Mouse (Mus musculus) thymus, postnatal 36 days (tissue): ENCODE measurements at regions not wholly inside any gene's neighbourhood (a gene's known extent, or its start where the extent isn't known, plus 50 kb on each side); places are given as distances from the start of the nearest gene placed in this dataset.
A peak's percentile ranks its signal among the peaks of the same experiment; 100 is the strongest.
"Not testable (repeated sequence)": the region's sequence is repeated elsewhere in the genome, so short reads cannot be mapped to it uniquely, and the experiment has no call there.

Experiments
- DNase-seq, 2 experiments: peaks; one replicate each; pipeline ENCODE4 v3.0.0; 2022; ENCODE audit warnings: mixed read lengths in 2 of 2

DNA sequence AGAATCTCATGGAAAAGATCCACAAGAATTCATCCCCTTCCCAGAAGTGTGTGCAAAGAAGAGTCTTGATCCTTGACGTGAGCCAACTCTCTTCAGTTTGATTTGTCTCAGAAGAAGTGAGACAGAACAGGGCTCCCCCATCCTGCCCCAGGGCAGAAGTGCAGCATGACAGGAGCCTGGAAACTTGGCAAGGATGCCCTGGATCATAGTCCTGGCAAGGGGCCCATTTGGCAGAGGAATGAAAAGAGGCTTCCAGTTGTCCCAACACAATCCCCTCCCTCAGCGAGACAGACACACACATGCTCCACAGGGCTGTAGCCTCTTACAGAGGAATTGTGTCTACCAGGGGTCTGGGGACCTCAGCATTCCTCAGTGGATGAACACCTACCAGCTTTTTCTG, 102.7 kb downstream of the Ptpn20 start:
- no peak for DNase-seq

DNA sequence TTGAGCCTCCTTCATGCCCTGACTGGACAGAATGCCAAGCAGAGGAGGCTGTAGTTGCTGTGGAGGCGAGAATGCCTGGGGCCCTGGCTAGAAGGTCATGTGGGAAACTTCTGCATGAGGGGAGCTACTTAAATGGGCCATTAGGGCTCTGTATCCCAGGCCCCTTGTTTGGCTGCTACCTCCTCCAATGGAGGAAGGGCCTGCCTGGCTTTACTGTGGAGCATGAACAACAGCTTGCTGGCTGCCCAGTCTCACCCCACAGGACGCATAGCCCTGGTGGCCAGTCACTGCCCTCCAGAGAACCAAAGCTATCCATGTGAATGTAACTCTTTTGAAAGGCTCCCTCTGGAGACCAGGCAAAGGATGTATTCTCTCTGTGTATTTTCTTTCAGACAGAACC, 105.2 kb downstream of the Ptpn20 start:
- no peak for DNase-seq

DNA sequence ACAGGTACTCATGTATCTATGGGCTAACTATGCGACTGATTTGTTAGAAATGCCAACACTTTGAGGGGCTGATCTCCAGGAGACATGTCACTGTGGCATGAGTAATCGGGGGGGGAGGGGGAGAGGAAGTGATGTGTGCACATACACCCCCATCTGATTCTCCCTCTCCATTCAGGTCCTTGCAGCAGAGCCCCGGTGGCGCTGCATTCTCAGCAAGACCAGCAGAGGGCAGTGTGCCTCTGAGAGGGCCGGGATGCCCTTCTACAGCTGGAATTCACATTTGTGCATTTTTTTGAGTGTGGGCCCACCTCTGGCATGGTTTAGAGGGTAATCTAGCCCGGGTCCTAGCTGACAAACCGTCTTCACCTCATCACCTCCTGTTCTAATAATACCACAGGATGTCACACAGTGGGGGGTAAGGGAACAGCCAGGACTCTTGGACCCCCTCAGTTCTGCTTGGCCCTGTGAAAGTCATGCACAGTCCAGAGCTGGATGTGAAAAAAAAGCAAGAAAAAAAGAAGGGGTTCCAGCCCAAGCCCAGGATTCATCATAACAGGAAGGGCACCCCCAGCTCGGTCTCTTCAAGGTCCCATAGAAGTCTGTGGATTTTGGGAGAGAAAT, 106.5 kb downstream of the Ptpn20 start:
- peak; percentile 14 to 15 for DNase-seq

DNA sequence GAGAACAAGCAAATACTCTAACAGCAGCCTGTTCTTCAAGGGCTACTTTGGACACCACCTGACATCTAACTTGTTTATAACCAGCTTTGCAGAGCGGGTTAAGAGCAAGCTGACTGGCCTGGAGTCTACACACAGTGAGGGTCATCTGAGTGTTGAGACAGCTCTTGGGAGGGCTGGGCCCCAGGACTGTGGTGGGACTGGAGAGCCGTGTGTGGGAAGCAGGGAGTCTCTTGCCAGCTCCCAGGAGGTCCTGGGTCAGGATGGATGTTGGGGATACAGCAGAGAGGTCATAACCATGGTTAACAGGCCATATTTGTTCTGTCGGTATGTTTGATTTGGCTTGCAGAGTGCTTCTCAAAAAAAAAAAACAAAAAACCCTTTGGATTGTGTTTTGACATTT, 107.8 kb downstream of the Ptpn20 start:
- DNase-seq: no peak

DNA sequence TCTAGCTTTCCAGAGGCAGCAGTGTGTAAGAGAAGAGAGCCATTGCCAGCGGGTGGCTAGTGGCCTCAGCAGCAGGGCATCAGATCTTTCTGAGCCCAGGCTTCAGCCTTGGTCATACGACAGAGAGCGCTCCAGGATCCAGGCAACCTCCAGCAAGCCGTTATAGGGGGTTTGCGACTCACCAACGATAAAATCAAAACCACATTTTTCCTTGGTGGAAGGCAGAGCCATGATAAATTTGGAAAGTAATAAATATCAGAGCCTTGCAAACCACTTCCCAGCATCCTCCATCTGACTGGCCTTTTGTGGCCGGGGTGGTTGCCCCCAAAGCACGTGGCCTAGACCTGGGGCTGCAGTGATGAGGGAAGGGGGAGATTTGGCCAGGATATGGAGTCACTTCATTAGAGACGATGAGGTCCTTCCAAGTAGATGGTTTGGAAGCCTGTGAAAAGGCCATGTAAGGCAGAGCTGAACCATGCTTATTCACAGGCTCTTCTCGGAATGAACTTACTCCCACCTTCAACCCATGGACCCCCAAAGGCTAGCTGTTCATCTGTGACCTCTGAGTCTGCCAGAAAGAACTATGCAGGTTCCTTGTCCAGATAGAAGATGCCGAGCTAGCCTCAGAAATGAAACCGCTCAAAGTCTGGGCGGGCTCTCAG, 110.9 kb downstream of the Ptpn20 start:
- DNase-seq: no peak

DNA sequence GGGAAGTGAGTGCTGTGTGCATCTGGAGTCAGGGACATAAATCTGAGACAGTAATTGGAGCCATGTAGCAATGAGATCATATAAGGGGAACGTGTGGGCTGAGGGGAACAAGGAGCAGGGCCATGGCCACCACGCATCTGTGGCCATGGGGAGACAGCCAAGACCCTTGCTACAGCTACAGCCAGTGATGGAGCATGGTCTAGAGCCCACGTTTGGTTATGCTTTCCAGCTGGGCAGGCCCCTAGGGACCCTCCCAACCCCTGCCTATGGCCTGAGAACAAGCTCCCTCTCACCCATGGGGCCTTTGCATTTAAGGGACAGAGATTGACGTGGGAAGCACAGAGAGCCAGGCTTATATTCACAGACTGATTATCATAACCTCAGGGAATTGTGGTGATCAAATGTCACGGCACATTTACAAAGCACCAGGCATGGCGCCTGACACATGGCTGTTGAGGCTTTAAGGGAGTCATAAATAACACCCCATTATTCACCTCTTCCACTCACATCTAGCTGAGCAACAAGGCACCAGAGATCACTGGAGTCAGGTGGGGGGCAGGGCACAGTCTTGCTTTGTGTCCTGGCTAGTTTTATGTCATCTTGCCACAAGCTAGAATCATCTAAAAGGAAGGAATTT, 118.8 kb downstream of the Ptpn20 start:
- no peak for DNase-seq

DNA sequence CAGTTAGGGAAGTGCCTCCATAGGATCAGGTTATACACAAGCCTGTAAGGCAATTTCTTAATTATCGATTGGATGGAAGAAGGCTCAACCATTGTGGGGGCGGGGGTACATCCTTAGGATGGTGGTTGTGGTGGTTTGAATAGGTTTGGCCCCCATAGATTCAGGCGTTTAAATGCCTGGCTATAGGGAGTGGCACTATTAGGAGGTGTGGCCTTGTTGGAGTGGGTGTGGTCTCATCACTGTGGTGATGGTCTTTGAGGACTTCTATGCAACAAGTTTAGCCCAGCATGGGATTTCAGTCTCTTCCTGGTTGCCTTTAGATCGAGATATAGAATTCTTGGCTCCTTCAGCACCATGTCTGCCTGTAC, 119.3 kb downstream of the Ptpn20 start:
- no peak for DNase-seq

DNA sequence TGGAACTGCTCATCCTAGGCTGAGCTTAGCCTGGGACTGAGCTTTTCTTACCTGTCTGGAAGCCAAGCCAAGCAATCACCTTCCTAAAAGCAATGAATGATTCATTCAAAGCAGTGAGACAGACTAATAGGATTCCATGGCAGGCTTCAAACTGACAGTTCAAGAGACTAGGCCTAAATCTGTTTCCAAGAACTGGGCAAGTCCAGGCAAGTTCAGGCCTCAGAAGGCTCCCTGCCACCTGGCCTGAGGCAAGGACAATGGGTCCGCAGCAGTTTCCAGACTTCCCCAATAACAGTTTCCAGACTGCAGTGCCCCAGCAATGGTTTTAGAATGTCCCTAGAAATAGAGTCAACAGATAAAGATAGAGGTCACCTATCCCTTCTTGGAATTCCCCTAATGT, 123.5 kb downstream of the Ptpn20 start:
- no peak for DNase-seq

DNA sequence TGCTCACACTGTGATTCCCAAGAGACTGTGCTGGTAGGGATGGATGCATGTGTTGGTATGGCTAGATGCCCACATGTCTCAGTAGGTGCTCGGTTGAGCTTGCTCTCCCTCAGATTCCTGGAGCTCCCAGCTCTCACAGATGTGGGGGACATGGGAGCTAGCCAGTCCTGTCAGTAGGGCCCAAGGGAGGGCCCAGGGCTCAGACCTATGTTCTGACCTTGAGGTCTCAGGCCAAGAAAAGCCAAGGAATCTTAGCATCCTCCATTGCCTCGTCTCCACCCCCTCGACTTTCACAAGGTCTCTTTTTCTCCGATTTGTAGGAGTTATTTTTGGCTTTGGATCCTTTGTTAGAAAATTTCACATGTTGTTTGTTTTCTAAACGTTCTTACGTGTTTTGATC, 130.6 kb downstream of the Ptpn20 start:
- no peak for DNase-seq

DNA sequence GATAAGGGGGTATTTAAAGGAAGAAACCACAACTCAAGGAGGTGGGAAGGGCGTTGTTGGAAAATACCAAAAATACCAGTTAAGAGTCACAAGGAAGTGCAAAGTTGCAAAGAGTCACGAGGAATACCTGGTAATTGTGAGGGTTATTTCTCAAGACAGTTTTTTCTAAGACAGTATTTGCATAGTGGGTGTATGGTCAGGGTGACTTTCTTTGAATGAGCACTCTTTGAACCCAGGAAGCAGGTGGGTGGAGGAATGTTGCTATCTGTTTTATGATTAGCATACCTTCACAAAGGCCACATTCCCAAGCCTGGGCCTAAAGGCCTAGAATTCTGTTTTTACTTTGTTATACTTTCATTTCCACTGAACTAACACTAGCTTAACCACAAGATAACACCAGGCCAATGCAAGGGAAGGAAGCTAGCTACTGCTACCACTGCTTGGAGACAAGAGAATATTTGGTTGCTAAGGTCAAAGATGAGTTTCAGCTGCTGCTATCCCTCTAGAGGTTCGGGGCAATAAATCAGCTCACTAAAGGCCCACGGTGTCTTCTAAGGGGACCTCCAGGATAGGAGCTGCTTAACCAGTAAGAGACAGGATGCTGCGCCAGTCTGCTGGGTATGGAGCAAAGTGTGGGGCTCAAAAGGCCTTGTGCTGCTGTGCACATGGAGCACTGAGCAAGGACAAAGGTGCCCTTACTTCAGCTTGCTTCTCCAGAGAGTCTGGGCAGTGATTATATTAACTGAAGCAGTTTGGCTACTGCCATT, 133.6 kb downstream of the Ptpn20 start:
- not testable (repeated sequence) for DNase-seq

DNA sequence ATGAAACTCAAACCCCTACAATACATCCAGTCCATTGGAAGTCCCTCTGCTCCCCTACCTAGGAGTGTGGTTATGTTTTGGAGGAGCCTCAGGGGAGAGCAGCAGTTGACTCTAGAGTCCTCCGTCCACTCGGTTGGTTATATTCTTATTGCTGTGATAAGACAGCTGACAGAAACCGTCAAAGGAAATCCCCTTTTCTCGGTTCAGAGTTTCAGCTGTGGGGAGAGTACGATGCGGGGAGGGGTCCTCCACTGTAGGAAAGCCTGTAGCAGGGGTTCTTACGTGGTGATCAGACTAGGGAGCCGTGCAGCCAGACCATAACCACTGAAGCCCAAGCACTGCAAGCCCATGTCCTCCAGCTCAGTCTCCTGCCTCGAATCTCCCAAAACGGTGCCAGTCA, 137.5 kb downstream of the Ptpn20 start:
- DNase-seq: no peak

DNA sequence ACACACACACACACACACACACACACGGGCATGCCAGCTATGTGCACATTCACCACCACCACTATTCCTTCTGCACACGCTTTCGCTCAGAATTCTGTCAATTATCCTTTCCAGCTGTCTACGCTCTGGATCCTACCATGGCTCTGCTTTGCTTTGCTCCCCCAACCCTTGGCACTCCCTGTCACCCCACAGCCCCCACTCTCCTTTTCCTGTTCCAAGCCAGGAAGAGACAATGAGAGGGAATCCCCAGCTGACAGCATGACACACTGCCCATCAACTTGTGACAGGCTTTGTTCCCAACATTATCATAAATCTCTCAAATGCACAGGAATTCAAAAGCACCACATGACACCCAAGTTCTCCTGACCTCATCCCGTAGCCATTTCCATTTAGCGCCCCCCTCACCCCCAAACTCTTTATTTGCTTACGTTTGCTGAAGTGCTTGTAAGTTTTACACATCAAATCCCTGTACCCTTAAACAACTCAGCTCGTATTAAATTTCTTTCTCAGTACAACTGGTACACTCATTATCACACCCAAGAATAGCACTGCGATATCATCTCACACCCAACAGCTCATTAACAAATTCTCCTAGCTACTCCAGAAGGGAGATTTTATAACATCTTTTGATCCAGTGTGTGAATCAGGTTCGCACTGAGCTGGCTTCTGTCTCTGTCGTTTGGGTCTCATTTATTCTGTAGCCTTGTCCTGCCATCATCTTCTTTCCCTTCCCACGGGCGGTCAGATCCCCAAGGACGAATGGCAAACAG, 140.3 kb downstream of the Ptpn20 start:
- no peak for DNase-seq

DNA sequence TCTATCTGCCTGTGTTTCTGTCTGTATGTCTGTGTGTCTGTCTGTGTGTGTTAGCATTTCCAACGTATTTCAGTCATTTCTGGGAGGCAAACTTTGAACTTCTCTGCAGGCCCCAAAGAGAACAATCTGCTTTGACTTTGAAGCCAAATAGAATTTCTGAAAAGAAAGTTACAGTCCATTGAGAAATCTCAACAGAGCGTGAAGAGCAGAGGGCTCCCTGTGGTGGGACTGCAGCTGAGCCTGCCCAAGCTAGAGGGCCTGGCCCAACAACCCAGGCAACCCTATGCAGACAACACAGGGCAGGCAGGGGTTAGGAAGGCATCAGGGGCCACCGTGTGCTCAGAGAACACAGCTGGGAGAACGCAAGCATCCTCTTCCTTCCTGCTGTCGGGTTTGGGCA, 143.7 kb downstream of the Ptpn20 start:
- DNase-seq: no peak

DNA sequence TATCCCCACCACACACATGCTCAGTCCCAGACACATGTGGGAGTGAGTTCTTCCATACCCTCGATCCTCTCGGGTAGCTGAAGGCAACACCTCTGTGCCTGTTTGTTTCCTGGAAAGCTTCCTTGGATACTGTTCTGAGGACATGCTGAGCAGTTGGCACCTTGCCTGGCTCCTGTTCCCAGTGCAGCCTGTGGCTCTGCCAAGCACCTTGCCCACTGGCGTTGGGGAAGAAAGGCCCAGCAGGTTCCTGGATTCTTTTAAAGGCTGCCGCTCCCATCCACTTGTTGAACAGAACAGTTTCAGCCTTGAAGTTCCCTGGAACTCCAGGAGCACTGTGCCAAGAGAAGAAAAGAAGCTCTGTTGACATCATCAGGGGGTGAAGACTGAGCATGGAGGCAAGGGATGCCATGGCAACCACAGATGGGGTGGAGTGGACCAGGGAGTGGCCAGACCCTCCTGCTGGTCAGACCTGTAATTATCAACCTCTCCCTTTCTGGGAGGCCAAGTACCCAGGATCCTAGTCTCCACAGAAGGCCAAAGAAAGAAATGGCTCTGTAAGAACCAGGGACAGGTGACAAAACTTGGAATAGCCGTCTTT, 145.5 kb downstream of the Ptpn20 start:
- no peak for DNase-seq

DNA sequence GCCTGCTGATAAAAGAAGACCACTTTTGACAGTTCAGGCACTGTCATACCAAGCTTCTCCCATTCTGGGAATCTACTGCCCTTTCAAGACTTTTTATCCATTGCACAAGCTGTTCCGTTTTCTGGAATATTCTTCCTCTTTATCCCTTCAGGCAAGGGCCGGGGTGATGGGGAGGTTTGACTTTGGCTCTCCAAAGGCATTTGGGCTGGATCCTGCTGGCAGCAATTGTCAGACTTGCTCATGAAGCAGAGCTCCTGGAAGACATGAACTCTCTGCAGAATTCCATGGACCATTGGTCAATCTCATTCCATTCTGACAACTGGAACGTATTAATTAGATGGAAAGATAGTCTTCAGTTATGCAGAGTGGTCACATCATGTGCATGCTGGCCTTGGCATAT, 146.6 kb downstream of the Ptpn20 start:
- DNase-seq: no peak

DNA sequence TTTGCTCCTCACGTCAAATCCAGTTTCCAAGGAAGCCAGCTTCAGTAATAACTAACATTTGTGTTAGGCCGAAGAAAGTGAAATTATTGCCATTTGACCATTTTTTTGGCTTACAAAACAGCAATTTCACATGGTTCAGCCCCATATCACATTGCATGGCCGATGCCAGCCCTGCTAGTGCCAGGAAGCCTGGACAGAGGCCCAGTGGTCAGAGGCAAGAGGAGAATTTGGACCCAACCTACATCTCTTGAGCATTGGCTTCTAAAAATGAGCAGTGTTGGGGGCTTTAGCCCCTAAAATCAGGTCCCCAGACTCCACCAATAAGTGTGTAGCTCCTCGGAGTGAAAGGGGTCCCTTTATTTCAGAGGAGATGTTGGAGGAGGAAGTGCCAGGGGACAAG, 157.2 kb downstream of the Ptpn20 start:
- no peak for DNase-seq

DNA sequence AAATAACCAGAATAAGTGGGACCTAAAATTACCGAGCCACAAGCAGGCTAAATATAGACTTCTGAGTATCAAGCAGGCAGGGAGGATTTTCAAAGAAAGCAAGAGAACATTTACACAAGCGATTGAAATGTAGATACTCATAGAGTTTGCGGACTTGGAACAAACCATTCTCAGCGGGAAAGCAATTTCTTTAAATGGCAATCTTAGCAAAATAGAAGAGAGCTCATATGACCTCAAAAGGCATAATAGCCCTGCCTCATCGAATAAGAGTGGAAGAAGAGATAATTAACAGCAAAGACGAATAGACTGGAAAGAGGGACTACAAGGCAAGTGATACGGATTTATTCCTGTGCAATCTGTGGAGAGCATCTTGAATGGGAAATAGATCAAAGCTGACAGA, 163.7 kb upstream of the Gdf10 start:
- no peak for DNase-seq

DNA sequence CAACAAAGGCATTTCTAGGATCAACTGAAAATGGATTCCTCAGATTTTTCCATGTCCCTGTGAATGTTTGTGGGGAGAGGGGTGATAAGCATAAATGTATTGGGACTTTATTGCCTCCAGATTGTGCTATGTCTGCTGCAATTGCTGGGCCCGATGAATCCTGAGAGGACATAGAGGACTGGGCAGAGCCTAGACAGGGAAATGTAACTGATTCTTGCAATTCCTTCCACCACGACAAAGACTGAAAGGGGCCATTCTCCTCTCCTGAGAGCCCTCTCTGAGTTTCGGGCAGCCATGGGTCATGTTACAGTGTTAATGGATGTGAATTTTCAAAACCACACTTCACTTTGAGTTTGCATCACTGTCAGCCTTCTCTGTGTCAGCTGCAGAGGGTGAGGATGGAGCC, 159.7 kb upstream of the Gdf10 start:
- no peak for DNase-seq

DNA sequence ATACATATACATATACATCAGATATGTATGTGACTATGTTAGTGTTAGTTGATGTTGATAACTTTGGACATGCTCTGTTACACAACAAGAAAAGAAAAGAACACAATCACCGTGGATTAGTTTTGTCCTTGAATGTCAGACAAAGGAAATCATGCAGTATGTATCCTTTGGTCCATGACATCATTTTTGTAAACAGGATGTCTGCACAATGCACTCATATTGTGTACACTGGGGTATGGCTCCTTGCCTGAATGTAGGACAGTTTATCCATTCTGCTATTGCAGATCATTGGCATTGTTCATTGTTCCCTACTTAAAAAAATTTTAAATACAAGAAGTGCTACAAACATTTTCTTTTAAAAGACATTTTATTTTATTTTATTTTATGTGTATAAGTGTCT, 157.6 kb upstream of the Gdf10 start:
- no peak for DNase-seq

DNA sequence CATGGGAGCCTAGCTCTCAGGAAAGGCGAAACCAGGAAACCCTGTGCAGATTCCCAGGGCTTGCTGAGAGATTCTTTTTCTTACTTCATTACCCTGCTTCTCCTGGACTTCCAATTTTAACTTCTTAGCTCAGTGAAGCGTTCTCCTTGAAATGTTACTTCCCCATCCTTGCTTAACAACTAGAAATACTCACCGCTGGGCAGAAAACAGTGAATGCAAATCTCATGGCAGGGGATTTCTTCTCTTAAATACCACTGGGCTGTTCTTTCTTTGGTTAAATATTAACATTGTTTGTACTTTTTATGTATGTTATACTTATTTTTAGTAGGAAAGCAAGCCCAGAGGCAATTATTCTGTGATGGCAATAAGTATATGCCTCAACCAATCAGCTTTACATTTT, 151.0 kb upstream of the Gdf10 start:
- no peak for DNase-seq

DNA sequence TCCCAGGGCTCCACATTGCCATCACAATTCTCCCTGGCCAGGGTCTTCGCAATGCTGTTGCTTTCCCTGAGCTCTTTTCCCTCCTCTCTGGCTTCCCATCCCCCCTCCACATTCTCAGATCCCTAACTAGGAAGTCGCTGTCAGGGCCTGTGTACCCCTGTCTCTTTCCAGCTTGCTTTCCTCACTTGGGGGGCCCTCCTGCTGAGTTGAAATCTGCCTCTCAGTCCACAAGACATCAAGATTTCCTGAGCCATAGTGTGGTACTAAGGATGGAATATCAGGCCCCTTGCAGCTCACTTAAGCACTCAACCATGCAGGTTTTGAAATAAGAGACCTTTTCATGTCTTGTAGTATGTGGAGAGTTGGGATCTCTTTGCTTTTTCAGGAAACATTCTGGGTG, 133.8 kb upstream of the Gdf10 start:
- DNase-seq: no peak

DNA sequence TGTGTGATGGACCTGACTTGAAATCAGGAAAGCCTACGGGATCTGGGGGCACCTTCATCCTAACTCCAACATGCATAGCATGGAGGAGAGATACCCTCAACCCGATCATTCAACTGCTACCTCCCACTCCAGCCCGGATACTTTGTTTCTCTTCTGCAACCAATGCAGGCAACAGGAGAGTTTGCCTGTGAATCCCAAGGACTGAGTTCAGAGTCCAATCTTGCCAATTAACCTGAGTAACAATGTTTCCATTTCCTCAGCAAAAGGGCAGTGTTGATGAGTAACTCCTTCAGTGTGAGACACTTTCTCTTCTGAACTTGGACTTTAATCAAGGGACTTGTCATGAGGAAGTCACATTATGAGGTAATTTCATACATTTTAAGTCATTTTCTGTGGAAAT, 129.1 kb upstream of the Gdf10 start:
- DNase-seq: no peak
